In the genomic region with DNA sequence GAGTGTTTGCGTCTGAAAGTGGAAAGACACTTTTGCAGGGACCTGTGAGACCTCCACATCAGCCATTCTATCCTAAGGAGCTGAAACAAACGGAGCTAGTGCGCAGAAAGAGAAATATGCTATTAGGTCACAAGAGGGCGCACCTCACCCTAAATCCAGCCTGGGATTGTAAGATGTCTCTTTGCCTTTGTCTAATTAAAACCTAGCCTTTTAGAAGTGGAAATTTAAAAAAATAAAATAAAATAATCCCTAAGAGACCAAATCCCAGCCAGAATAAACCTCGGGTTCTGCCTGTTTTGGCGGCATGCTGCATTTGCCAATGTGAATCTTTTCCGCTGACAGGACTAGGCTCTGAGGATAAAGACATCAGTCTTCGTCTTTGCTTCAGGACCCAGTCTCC, we compare ENCODE assay signal across 8 mouse cellular contexts. TPM values are rescaled to one million over a fixed set of nuclear protein-coding genes. Genes with fewer than 3 reads are reported as not detected.
A peak's percentile ranks its signal among the peaks of the same experiment; 100 is the strongest.
DNase-seq lines count a peak whose midpoint lies in the region; ATAC-seq and TF ChIP-seq lines count a peak whose summit lies in the region.

No protein-coding gene starts in this region.

- no peaks in the 10 kb centered on the region for H3K9me3 ChIP-seq in kidney, embryonic 15.5 days (replicated peaks)
- no peaks in the 10 kb centered on the region for H3K9me3 ChIP-seq in MEL (replicated peaks; ENCODE audit: insufficient read depth, low read length)
- no peaks in the 10 kb centered on the region for H3K9me3 ChIP-seq in hindbrain, postnatal 0 days (ENCODE audit: low read length)

- H3K4me1 ChIP-seq in kidney, embryonic 15.5 days: peaks cover 43% of the 10 kb centered on the region
- H3K4me1 ChIP-seq in MEL (ENCODE audit: control insufficient read depth in 1 of 2, insufficient read depth in 2 of 2, low read length in 2 of 2): peaks cover 0 to 4% of the 10 kb centered on the region in 2 experiments; a peak in 1 of 4 replicates
- H3K4me1 ChIP-seq in hindbrain, postnatal 0 days (ENCODE audit: insufficient read depth, low read length): peaks cover 3% of the 10 kb centered on the region; the same call in 1 of the 2 replicates

- no peak overlapping the region for H3K27ac ChIP-seq in kidney, embryonic 15.5 days
- H3K27ac ChIP-seq in MEL (ENCODE audit: control insufficient read depth, low read depth, low read length): no peak overlapping the region
- H3K27ac ChIP-seq in hindbrain, postnatal 0 days: no peak overlapping the region

- no peak overlapping the region for H3K4me2 ChIP-seq in kidney, embryonic 15.5 days
- no peak overlapping the region for H3K4me2 ChIP-seq in hindbrain, postnatal 0 days (ENCODE audit: low read depth, low read length)

- no peaks in the 10 kb centered on the region for H3K36me3 ChIP-seq in kidney, embryonic 15.5 days
- peaks cover 0 to 4% of the 10 kb centered on the region in 2 experiments; a peak in 1 of 4 replicates for H3K36me3 ChIP-seq in MEL (ENCODE audit: control insufficient read depth in 1 of 2, insufficient read depth in 2 of 2, low read length in 2 of 2)
- no peaks in the 10 kb centered on the region for H3K36me3 ChIP-seq in hindbrain, postnatal 0 days (ENCODE audit: insufficient read depth, low read length)

- H3K9ac ChIP-seq in kidney, embryonic 15.5 days: no peak overlapping the region
- no peak overlapping the region for H3K9ac ChIP-seq in MEL (ENCODE audit: control insufficient read depth, low read depth, low read length, poor library complexity, severe bottlenecking)
- no peak overlapping the region for H3K9ac ChIP-seq in hindbrain, postnatal 0 days (replicated peaks; ENCODE audit: low read length)

- DNase-seq in kidney, adult 11 months: peak; percentile 40
- DNase-seq in MEL (ENCODE audit: low read depth, low spot score): peak; percentile 82
- DNase-seq in cerebellum, adult 18-20 months: peak; percentile 61 to 68
- DNase-seq in hindbrain, postnatal 0 days (ENCODE audit: low spot score): peak; percentile 88
- peak; percentile 39 for DNase-seq in lung, postnatal 25 days (ENCODE audit: low spot score)
- peak; percentile 56 for DNase-seq in thymus, postnatal 4 days
- DNase-seq in gastrocnemius, postnatal 14 days: no peak

- intact Hi-C loops in gastrocnemius, postnatal 14 days (cut with DNase I; ENCODE audit: low total_unique reads): loop anchor here (10.0 kb wide), 1 partner anchor 161 kb away; no protein-coding TSS in a partner anchor

- WGBS in kidney, embryonic 15.5 days: 17% methylated on average over 8 of the region's 8 CpGs
- 16% methylated on average over 8 of the region's 8 CpGs for WGBS in hindbrain, postnatal 0 days

- ATAC-seq in kidney, embryonic 15.5 days (replicated peaks; ENCODE audit: low FRiP score): no peak
- ATAC-seq in hindbrain, postnatal 0 days: no peak

- no peak overlapping the region for H3K4me3 ChIP-seq in kidney, embryonic 15.5 days (replicated peaks)
- no peak overlapping the region for H3K4me3 ChIP-seq in MEL (ENCODE audit: control insufficient read depth in 1 of 2, insufficient read depth in 1 of 2, low read depth in 2 of 2, low read length in 2 of 2)
- no peak overlapping the region for H3K4me3 ChIP-seq in hindbrain, postnatal 0 days (ENCODE audit: low read length)

- peak; percentile 44 to 91 (median 72); a peak in 5 of 6 replicates for TF ChIP-seq CTCF in MEL (IDR thresholded peaks at IDR 0.05 in 2 of 3, conservative IDR thresholded peaks at IDR 0.05 in 1 of 3; ENCODE audit: control insufficient read depth in 1 of 3, insufficient read depth in 1 of 3, low read depth in 2 of 3, low read length in 3 of 3, poor library complexity in 1 of 3, severe bottlenecking in 1 of 3)
- peak; percentile 87 for TF ChIP-seq CTCF in hindbrain, postnatal 0 days (IDR thresholded peaks at IDR 0.05; ENCODE audit: low read depth)

- no peaks in the 10 kb centered on the region; the same call in 1 of the 2 replicates for H3K79me2 ChIP-seq in MEL (ENCODE audit: control insufficient read depth, insufficient read depth, low read length, poor library complexity)

- no peak for TF ChIP-seq EP300 in MEL (IDR thresholded peaks at IDR 0.05; ENCODE audit: low read depth in 1 of 2, low read length in 2 of 2)

- no peak for TF ChIP-seq POLR2A in MEL (IDR thresholded peaks at IDR 0.05; ENCODE audit: control insufficient read depth in 1 of 2, insufficient read depth in 1 of 2, low read depth in 1 of 2, low read length in 2 of 2, poor library complexity in 1 of 2)

- peak; percentile 91 for TF ChIP-seq RAD21 in MEL (IDR thresholded peaks at IDR 0.05; ENCODE audit: low read depth, low read length)

- H3K27me3 ChIP-seq in kidney, embryonic 15.5 days: no peaks in the 10 kb centered on the region
- H3K27me3 ChIP-seq in MEL (ENCODE audit: control insufficient read depth in 1 of 2, insufficient read depth in 2 of 2, low read length in 2 of 2): no peaks in the 10 kb centered on the region
- no peaks in the 10 kb centered on the region for H3K27me3 ChIP-seq in hindbrain, postnatal 0 days (ENCODE audit: insufficient read depth, low read length)

TF ChIP-seq in MEL, 35 proteins besides CTCF, POLR2A, EP300 and RAD21:
- TF ChIP-seq ZC3H11A (IDR thresholded peaks at IDR 0.05; ENCODE audit: low read depth, low read length) (peak; percentile 73), MEF2A (IDR thresholded peaks at IDR 0.05; ENCODE audit: extremely low read depth, insufficient replicate concordance, low read depth, low read length, poor library complexity, severe bottlenecking) (no peak), CHD2 (IDR thresholded peaks at IDR 0.05; ENCODE audit: low read length) (no peak), MYC (IDR thresholded peaks at IDR 0.05; ENCODE audit: low read depth, low read length) (no peak), MYB (IDR thresholded peaks at IDR 0.05; ENCODE audit: low read depth, low read length) (no peak), JUND (IDR thresholded peaks at IDR 0.05; ENCODE audit: low read depth, low read length) (no peak), SIN3A (IDR thresholded peaks at IDR 0.05; ENCODE audit: low read length) (no peak), ZMIZ1 (IDR thresholded peaks at IDR 0.05; ENCODE audit: low read depth, low read length) (no peak), SMC3 (IDR thresholded peaks at IDR 0.05; ENCODE audit: low read depth, low read length) (peak; percentile 82), RCOR1 (IDR thresholded peaks at IDR 0.05; ENCODE audit: low read depth, low read length) (no peak), GABPA (IDR thresholded peaks at IDR 0.05; ENCODE audit: low read depth, low read length) (no peak)

RNA-seq across cellular contexts. Expression of a gene that starts 3.4 kb away (rescaled TPM):
- 5.7 and 6.0 TPM in 2 replicates for polyA plus RNA-seq in kidney, embryonic 15.5 days (2015; fragmentation: Nextera tagmentation; extraction: Ambion mirVana)
- total RNA-seq in MEL (2012; rRNA removed): 5.5 and 5.6 TPM in 2 replicates
- 1 to 10 TPM in 1 of 2 experiments, not detected in 1; 4.3 TPM for polyA plus RNA-seq in MEL (2012; ENCODE audit: insufficient read depth in 1 of 2, insufficient read length in 2 of 2, low read depth in 1 of 2, low replicate concordance in 2 of 2, missing spikeins in 1 of 2)
- total RNA-seq in hindbrain, postnatal 0 days (2014; rRNA removed): 6.7 and 15.3 TPM in 2 replicates
- 1.8 and 1.9 TPM in 2 replicates for polyA plus RNA-seq in hindbrain, postnatal 0 days (2015; fragmentation: Nextera tagmentation; extraction: Ambion mirVana)
- total RNA-seq in gastrocnemius, postnatal 14 days (2021): 1 to 10 TPM; 1.7 to 3.2 TPM

RNA-seq across cellular contexts. Expression of a gene that starts 5.1 kb away (rescaled TPM):
- 2.6 and 2.9 TPM in 2 replicates for polyA plus RNA-seq in kidney, embryonic 15.5 days (2015; fragmentation: Nextera tagmentation; extraction: Ambion mirVana)
- total RNA-seq in MEL (2012; rRNA removed): not detected in 2 replicates
- polyA plus RNA-seq in MEL (2012; ENCODE audit: insufficient read depth in 1 of 2, insufficient read length in 2 of 2, low read depth in 1 of 2, low replicate concordance in 2 of 2, missing spikeins in 1 of 2): not detected
- 1.0 and 1.2 TPM in 2 replicates for total RNA-seq in hindbrain, postnatal 0 days (2014; rRNA removed)
- 0.89 and 1.4 TPM in 2 replicates for polyA plus RNA-seq in hindbrain, postnatal 0 days (2015; fragmentation: Nextera tagmentation; extraction: Ambion mirVana)
- total RNA-seq in gastrocnemius, postnatal 14 days (2021): not detected

RNA-seq across cellular contexts. Expression of a gene that starts 41.2 kb away (rescaled TPM):
- 40.3 and 45.5 TPM in 2 replicates for polyA plus RNA-seq in kidney, embryonic 15.5 days (2015; fragmentation: Nextera tagmentation; extraction: Ambion mirVana)
- total RNA-seq in MEL (2012; rRNA removed): 20.4 and 23.7 TPM in 2 replicates
- polyA plus RNA-seq in MEL (2012; ENCODE audit: insufficient read depth in 1 of 2, insufficient read length in 2 of 2, low read depth in 1 of 2, low replicate concordance in 2 of 2, missing spikeins in 1 of 2): 10 to 100 TPM in 1 of 2 experiments, not detected in 1; 65.5 TPM
- 103 and 125 TPM in 2 replicates for total RNA-seq in hindbrain, postnatal 0 days (2014; rRNA removed)
- 46.1 and 50.7 TPM in 2 replicates for polyA plus RNA-seq in hindbrain, postnatal 0 days (2015; fragmentation: Nextera tagmentation; extraction: Ambion mirVana)
- total RNA-seq in gastrocnemius, postnatal 14 days (2021): 10 to 100 TPM; 27.1 to 27.9 TPM
